Mouse (Mus musculus): ENCODE data around the gene Kif5a. TPM values are rescaled to one million over a fixed set of nuclear protein-coding genes. Genes with fewer than 3 reads are reported as not detected.
A peak's percentile ranks its signal among the peaks of the same experiment; 100 is the strongest.

Gene Kif5a
- polyA plus RNA-seq, 1 experiment from 2014 or later = 0.08 TPM

DNA sequence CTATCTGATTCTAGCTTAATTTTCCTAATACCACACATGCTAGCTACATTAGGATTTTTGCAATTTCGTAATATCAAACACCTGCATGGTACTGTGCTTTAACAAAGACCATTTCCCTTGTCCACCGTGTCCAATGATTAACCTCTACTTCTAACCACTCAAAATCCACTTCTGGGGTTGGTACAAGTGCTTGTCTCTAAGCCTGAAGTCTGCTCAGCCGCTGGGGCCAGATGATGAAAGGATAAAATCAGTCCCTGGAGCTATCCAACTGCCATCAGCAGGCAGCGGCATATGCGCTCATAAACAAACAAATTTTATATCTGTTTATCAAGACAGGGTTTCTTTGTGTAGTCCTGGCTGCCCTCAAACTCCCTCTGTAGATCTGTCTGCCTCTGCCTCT lies 58.6 kb downstream of the Kif5a start:
- Histone ChIP-seq H3K4me3 (peak overlapping the region; percentile 43), H3K4me1 (peaks cover 90% of the 10 kb centered on the region), H3K4me2 (peak overlapping the region; percentile 71), H3K27me3 (replicated peaks) (no peaks in the 10 kb centered on the region), H3K27ac (peak overlapping the region; percentile 99), H3K36me3 (peaks cover 98% of the 10 kb centered on the region), H3K9ac (peak overlapping the region; percentile 72), H3K9me3 (replicated peaks) (no peaks in the 10 kb centered on the region)
- ATAC-seq = peak; percentile 5
- WGBS (ENCODE audit: insufficient replicate concordance) = 32% methylated on average over 5 of the region's 5 CpGs

DNA sequence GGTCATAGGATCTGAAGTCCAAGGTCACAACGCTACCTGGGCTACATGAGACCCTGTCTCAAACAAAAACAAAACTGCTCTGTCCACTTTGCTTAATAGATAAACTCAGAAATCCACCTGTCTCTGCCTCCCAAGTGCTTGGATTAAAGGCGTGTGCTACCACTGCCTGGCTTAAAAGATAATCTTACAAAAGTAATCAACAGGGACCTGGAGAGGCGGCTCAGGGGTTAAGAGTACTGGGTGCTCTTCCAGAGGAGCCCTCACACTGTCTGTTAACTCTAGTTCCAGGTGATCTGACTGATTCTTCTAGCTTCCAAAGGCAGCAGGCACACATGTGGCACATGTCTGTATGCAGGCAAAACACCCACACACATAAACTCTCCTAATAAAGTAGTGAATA lies 60.0 kb downstream of the Kif5a start:
- peak overlapping the region; percentile 72 for H3K9ac ChIP-seq
- WGBS (ENCODE audit: insufficient replicate concordance) = 34% methylated on average over 3 of the region's 3 CpGs
- H3K36me3 ChIP-seq = peaks cover 99% of the 10 kb centered on the region
- peak overlapping the region; percentile 24 for H3K4me3 ChIP-seq
- H3K4me1 ChIP-seq = peaks cover 85% of the 10 kb centered on the region
- ATAC-seq = peak; percentile 83
- H3K4me2 ChIP-seq = peak overlapping the region; percentile 71
- no peaks in the 10 kb centered on the region for H3K27me3 ChIP-seq (replicated peaks)
- peak overlapping the region; percentile 99 for H3K27ac ChIP-seq
- H3K9me3 ChIP-seq (replicated peaks) = no peaks in the 10 kb centered on the region

DNA sequence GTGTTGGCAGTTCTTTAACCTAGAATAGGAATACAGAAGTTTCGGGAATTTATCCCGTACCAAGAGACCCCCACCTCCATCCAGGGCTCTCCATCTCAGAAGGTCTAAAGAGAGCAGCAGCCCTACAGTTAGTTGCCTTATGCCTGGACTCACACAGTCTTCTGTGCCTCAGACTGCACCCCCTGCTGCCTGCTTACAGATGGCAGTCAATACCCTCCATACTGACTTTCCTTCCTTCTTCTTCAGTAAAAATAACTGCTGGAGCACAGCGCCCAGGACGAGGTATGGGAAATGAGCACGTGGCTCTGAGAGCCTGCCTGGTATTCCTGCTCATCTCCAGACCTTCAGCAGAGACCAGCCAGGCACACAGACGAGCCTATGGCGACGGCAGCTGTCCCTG lies 62.9 kb downstream of the Kif5a start:
- H3K9ac ChIP-seq = no peak overlapping the region
- H3K4me3 ChIP-seq = no peak overlapping the region
- no peak overlapping the region for H3K4me2 ChIP-seq
- no peaks in the 10 kb centered on the region for H3K27me3 ChIP-seq (replicated peaks)
- H3K36me3 ChIP-seq = peaks cover 82% of the 10 kb centered on the region
- ATAC-seq = no peak
- H3K4me1 ChIP-seq = peaks cover 76% of the 10 kb centered on the region
- H3K9me3 ChIP-seq (replicated peaks) = no peaks in the 10 kb centered on the region
- peak overlapping the region; percentile 62; the same call in 1 of the 2 replicates for H3K27ac ChIP-seq
- 76% methylated on average over 8 of the region's 8 CpGs for WGBS (ENCODE audit: insufficient replicate concordance)

DNA sequence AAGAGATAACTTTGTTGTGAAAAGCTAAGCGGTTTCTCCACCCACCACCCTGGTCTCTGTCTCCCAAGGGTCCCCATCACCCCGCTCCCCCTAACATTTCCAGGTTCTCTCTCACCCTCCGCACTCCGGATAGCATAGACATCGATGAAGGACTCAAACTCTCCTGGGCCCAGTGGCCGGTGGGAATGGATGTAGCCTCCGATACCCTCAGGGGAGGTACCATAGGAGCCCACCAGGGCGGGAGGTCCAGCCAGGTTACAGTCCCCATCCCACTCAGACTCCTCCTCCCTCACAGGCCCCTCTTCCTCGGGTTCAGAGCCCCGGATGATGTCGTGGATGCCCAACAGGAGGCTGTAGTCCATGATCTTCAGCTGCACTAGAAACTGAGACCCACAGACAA lies 63.7 kb downstream of the Kif5a start:
- peak overlapping the region; percentile 62; the same call in 1 of the 2 replicates for H3K27ac ChIP-seq
- no peak overlapping the region for H3K4me2 ChIP-seq
- WGBS (ENCODE audit: insufficient replicate concordance) = 88% methylated on average over 11 of the region's 11 CpGs
- H3K9ac ChIP-seq = peak overlapping the region; percentile 42; the same call in 1 of the 2 replicates
- peaks cover 74% of the 10 kb centered on the region for H3K4me1 ChIP-seq
- H3K9me3 ChIP-seq (replicated peaks) = no peaks in the 10 kb centered on the region
- no peak overlapping the region for H3K4me3 ChIP-seq
- peaks cover 74% of the 10 kb centered on the region for H3K36me3 ChIP-seq
- ATAC-seq = no peak
- H3K27me3 ChIP-seq (replicated peaks) = no peaks in the 10 kb centered on the region

DNA sequence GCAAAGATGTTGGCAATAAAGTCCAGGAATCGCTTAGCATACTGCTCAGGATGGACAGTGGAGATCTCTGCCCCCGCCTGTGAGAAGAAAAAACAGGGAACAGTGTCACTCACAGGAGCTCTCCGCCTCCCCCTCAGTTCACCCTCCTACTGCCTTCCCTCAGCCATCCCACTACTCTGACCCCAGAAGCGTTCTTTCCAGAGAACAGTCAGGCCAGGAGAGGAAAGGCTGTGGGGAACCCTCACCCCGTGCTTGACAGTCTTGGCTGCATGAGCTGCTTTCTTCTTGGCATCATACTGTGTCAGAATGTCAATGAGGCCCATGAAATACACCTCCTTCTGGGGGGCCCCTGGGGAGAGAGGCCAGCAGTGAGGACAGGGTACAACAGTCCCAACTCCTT lies 64.1 kb downstream of the Kif5a start:
- no peaks in the 10 kb centered on the region for H3K9me3 ChIP-seq (replicated peaks)
- peaks cover 74% of the 10 kb centered on the region for H3K4me1 ChIP-seq
- peaks cover 71% of the 10 kb centered on the region for H3K36me3 ChIP-seq
- no peak overlapping the region for H3K4me2 ChIP-seq
- H3K27ac ChIP-seq = peak overlapping the region; percentile 30
- peak overlapping the region; percentile 42; the same call in 1 of the 2 replicates for H3K9ac ChIP-seq
- whole genome bisulfite sequencing (ENCODE audit: insufficient replicate concordance) = 80% methylated on average over 5 of the region's 5 CpGs
- no peaks in the 10 kb centered on the region for H3K27me3 ChIP-seq (replicated peaks)
- no peak overlapping the region for H3K4me3 ChIP-seq
- ATAC-seq = no peak

DNA sequence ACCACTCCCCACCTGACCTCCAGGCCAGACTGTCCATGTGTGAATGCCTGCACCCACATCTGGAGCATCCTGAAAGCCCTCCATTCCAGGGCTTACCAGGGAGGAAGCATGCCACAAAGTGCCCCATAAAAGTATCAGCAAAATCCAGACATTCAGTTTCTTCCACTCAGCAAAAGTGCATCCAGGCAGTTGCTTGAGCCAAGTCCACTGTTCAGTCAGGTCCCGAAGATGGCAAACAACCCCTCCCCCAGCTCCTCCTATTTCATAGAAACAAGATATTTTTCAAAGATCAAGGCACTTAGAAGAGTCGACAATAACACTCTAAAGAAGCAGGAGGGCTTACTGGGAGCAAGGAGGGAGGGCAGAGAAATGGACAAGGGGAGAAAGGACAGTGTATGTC lies 64.7 kb downstream of the Kif5a start:
- WGBS (ENCODE audit: insufficient replicate concordance) = 56% methylated on average over 2 of the region's 2 CpGs
- Histone ChIP-seq H3K9ac (no peak overlapping the region), H3K9me3 (replicated peaks) (no peaks in the 10 kb centered on the region), H3K27me3 (replicated peaks) (no peaks in the 10 kb centered on the region), H3K4me3 (no peak overlapping the region), H3K4me1 (peaks cover 72% of the 10 kb centered on the region), H3K36me3 (peaks cover 65% of the 10 kb centered on the region), H3K27ac (peak overlapping the region; percentile 30), H3K4me2 (no peak overlapping the region)
- ATAC-seq = no peak

DNA sequence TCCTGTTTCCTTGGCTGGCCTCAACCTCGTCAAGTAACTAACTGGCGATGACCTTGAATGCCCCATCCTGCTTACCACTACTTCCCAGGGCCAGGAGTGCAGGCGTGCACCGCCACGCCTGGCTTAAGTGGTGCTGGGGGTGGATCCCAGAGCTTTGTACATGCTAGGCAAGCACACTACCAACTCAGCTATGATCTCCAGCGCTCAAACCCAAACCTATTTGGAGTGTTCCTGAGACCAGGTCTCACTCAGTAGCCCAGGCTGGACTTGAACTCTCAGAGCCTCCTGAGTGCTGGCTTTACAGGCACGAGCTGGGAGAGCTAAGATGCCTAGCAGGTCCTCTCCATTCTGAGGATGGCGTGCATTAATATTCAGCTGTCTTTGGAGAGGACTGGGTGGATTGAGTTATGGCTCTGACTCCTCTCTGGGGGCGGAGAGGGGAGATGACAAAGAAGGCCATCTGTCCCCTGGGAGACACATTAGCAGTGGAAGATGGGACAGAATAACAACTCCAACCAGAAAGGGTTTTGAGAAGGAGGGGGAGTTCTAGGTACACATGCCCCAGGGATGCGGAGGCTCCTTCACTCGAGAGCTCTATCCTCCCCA lies 65.5 kb downstream of the Kif5a start:
- H3K4me3 ChIP-seq = no peak overlapping the region
- H3K27ac ChIP-seq = peak overlapping the region; percentile 30; the same call in 1 of the 2 replicates
- H3K27me3 ChIP-seq (replicated peaks) = no peaks in the 10 kb centered on the region
- 79% methylated on average over 11 of the region's 11 CpGs for WGBS (ENCODE audit: insufficient replicate concordance)
- no peak for ATAC-seq
- H3K36me3 ChIP-seq = peaks cover 62% of the 10 kb centered on the region
- no peak overlapping the region for H3K4me2 ChIP-seq
- no peaks in the 10 kb centered on the region for H3K9me3 ChIP-seq (replicated peaks)
- H3K4me1 ChIP-seq = peaks cover 72% of the 10 kb centered on the region
- no peak overlapping the region for H3K9ac ChIP-seq

DNA sequence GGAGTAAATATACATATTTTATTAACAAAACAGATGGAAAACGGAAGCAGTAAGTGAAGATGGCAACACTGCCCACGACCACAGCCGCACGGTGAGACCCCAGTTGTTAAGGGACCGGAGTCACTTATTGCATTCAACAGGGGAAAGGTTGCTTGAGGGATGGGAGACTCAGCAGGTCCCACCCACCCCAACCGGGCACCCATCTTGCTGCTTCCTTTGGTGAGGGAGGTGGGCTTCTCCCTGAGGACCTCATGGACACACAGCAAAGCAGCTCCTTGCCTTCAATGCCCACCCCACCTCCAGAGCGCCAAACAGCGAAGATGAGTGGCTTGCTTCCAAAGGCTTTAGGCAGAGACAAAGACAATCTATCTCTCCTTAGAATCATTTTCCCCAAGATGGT lies 66.0 kb downstream of the Kif5a start:
- Histone ChIP-seq H3K4me2 (no peak overlapping the region), H3K4me1 (peaks cover 72% of the 10 kb centered on the region), H3K9me3 (replicated peaks) (no peaks in the 10 kb centered on the region), H3K4me3 (no peak overlapping the region), H3K36me3 (peaks cover 59% of the 10 kb centered on the region), H3K27me3 (replicated peaks) (no peaks in the 10 kb centered on the region), H3K27ac (0 out of 2 replicates have a peak overlapping the region, but pooled peaks have one; percentile 30), H3K9ac (no peak overlapping the region)
- WGBS (ENCODE audit: insufficient replicate concordance) = 80% methylated on average over 8 of the region's 8 CpGs
- no peak for ATAC-seq

DNA sequence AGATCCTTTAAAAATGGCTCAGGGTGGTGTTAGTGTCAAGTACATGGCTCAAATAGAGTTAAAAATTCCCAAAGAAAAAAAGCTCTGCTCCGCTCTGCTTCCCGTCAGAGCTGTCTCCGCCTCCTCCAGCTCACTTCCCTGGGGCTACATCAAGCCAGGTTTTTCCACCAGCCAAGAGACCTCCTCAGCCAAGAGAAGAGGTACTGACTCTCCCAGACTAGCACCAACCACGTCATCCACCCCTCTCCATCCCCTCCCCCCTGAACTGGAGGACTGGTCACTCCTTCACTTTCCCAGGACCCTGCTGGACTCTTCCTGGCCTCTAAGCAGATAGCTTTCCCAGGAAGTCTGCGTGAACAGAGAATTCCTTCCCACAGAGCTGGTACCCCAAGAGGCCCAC lies 66.8 kb downstream of the Kif5a start:
- H3K4me1 ChIP-seq = peaks cover 74% of the 10 kb centered on the region
- peak overlapping the region; percentile 90 for H3K27ac ChIP-seq
- peaks cover 52% of the 10 kb centered on the region for H3K36me3 ChIP-seq
- peak overlapping the region; percentile 94 for H3K9ac ChIP-seq
- H3K4me2 ChIP-seq = peak overlapping the region; percentile 80
- ATAC-seq = no peak
- peak overlapping the region; percentile 80 for H3K4me3 ChIP-seq
- H3K27me3 ChIP-seq (replicated peaks) = no peaks in the 10 kb centered on the region
- H3K9me3 ChIP-seq (replicated peaks) = no peaks in the 10 kb centered on the region
- 61% methylated on average over 5 of the region's 5 CpGs for WGBS (ENCODE audit: insufficient replicate concordance)

DNA sequence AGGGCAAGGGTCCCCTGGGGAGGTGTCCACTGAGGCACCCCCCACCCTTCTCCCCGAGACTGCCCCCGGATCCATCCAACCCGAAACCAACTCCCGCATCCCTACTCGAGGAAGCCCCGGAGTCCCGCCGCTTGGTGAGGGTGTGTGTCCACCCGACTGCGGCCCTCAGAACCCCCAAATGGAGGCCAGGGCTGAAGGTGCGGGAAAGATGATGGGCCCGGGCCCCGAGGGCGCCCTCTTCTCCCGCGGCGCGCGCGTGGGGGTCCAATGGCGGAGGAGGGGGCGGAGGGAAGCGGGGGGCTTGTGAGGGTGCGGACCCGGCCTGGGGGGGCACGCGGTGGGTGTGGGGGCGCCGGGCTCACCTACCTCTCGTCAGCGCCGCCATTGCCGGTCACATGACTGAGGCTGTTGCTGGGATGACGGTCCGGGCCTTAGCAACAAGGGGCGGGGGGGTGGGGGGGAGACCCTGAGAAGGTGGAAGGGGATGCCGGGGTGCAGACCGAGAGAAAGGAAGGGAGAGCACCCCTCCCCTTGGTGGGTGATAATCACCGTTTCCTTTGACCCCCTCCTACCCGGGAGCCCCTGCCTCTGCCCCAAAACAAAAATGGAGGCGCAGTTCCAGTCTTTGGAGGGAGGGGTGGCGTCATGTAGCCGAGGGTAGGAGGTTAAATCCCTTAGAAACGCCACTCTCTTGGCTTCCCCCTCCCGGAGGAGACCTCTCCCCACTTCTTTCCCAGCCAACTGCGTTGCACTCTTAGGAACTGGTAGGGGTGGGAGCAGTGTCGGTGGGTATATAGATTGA lies 67.6 kb downstream of the Kif5a start, which contains the start of gene Dtx3:
Dtx3 (minus strand) TSS at position 401 of the 802 bp plus-strand sequence.
- Histone ChIP-seq H3K27me3 (replicated peaks) (no peaks in the 10 kb centered on the region), H3K27ac (peak within 1 kb of the TSS; percentile 90), H3K9me3 (replicated peaks) (no peaks in the 10 kb centered on the region), H3K4me3 (peak within 1 kb of the TSS; percentile 80), H3K4me2 (peak within 1 kb of the TSS; percentile 80), H3K9ac (peak within 1 kb of the TSS; percentile 94), H3K4me1 (peaks cover 77% of the 10 kb centered on the region), H3K36me3 (peaks cover 43% of the 10 kb centered on the region)
- ATAC-seq = peak; percentile 36
- WGBS (ENCODE audit: insufficient replicate concordance) = under 1% methylated on average over 42 of the region's 47 CpGs

DNA sequence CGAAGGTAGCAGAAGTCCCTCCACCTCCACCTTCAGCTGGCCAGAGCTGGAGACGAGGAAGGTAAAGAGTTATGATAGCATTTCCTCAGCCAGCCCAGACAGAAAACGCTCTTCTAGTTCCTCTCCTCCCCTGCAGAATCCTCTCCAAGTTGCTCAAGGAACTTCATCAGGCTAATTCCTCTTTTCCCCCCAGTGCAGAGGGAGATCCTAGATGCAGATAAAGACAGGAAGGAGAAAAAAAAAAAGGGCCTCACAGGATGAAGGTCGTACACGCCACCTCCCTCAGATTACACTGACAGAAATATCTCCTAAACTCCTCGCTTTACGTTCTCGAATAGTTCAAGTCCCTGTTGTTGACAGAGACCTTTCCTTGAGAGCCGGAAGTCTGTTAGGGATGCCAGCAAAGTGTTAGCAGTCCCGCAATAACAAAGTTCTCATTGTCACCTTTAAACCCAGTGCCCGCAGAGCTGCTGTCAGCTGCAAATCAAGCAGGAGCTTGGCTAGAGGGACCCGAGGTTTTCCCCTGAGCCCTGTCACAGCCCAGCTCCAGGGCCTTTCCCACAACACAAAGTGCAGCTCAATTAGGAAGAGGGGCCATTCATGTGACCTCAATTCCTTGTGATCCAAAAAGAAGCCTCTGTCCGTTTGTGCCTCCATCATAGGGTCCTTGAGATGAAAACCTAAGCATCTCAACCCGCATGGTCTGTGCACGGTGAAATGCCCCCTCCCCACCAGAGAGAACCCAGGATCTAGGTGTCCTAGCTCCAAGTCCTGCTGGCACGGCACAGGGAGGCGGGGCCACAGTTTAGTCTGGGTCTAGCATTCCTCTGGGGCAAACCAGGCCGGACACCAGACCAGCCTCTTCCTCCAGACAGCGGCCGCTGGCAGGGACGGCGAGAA lies 68.5 kb downstream of the Kif5a start:
- H3K4me2 ChIP-seq = peak overlapping the region; percentile 80
- H3K36me3 ChIP-seq = peaks cover 35% of the 10 kb centered on the region
- WGBS (ENCODE audit: insufficient replicate concordance) = 6% methylated on average over 22 of the region's 22 CpGs
- H3K9ac ChIP-seq = peak overlapping the region; percentile 94
- no peaks in the 10 kb centered on the region for H3K27me3 ChIP-seq (replicated peaks)
- peak overlapping the region; percentile 80 for H3K4me3 ChIP-seq
- ATAC-seq = peak; percentile 56
- H3K27ac ChIP-seq = peak overlapping the region; percentile 90
- H3K9me3 ChIP-seq (replicated peaks) = no peaks in the 10 kb centered on the region
- peaks cover 78% of the 10 kb centered on the region for H3K4me1 ChIP-seq
